Mouse (Mus musculus) thymus, postnatal 36 days (tissue): ENCODE measurements at regions not wholly inside any gene's neighbourhood (a gene's known extent, or its start where the extent isn't known, plus 50 kb on each side); places are given as distances from the start of the nearest gene placed in this dataset.
"Not testable (repeated sequence)": the region's sequence is repeated elsewhere in the genome, so short reads cannot be mapped to it uniquely, and the experiment has no call there.

Experiments
- DNase-seq, 2 experiments: peaks; one replicate each; pipeline ENCODE4 v3.0.0; 2022; ENCODE audit warnings: mixed read lengths in 2 of 2

- DNase-seq, result no peak
These were observed 182.2 kb upstream of the Ctso start for GRCm38 (mm10) chr3:81750164-81750563.

- no peak for DNase-seq
These were observed 179.4 kb upstream of the Ctso start for GRCm38 (mm10) chr3:81752955-81753354.

GRCm38 (mm10) chr3:81760383-81760782 is 172.0 kb upstream of the Ctso start:
- no peak for DNase-seq

GRCm38 (mm10) chr3:81760914-81761313 is 171.5 kb upstream of the Ctso start:
- DNase-seq, result no peak

- no peak for DNase-seq
These were observed 160.6 kb upstream of the Ctso start for GRCm38 (mm10) chr3:81771812-81772211.

GRCm38 (mm10) chr3:81773012-81773411 is 159.4 kb upstream of the Ctso start:
- no peak for DNase-seq

GRCm38 (mm10) chr3:81782081-81782480 is 150.3 kb upstream of the Ctso start:
- DNase-seq, result no peak

- peak; percentile 18 to 23 for DNase-seq
These were observed 149.4 kb upstream of the Ctso start for GRCm38 (mm10) chr3:81782921-81783541.

GRCm38 (mm10) chr3:81788915-81789314 is 143.5 kb upstream of the Ctso start:
- DNase-seq, result peak; percentile 13 to 36

- no peak for DNase-seq
These were observed 142.7 kb upstream of the Ctso start for GRCm38 (mm10) chr3:81789664-81790063.

- DNase-seq, result no peak
These were observed 130.3 kb upstream of the Ctso start for GRCm38 (mm10) chr3:81802096-81802495.

GRCm38 (mm10) chr3:81805745-81806144 is 126.7 kb upstream of the Ctso start:
- DNase-seq, result no peak

- no peak for DNase-seq
These were observed 122.8 kb upstream of the Ctso start for GRCm38 (mm10) chr3:81809604-81810003.

- DNase-seq, result no peak
These were observed 112.1 kb upstream of the Ctso start for GRCm38 (mm10) chr3:81820304-81820703.

- no peak for DNase-seq
These were observed 102.9 kb upstream of the Ctso start for GRCm38 (mm10) chr3:81829525-81829924.

GRCm38 (mm10) chr3:81829966-81830599 is 102.3 kb upstream of the Ctso start:
- no peak for DNase-seq

- peak; percentile 4 to 16 for DNase-seq
These were observed 96.8 kb upstream of the Ctso start for GRCm38 (mm10) chr3:81835380-81836157.

GRCm38 (mm10) chr3:81836478-81836877 is 95.9 kb upstream of the Ctso start:
- DNase-seq, result no peak

- DNase-seq, result not testable (repeated sequence)
These were observed 94.3 kb upstream of the Ctso start for GRCm38 (mm10) chr3:81838121-81838520.

- DNase-seq, result no peak
These were observed 67.9 kb upstream of the Ctso start for GRCm38 (mm10) chr3:81864487-81864886.
